Mouse (Mus musculus): Measurements from ENCODE around the gene Sdk1. TPM values are rescaled to one million over a fixed set of nuclear protein-coding genes. Genes with fewer than 3 reads are reported as not detected.

Sdk1 gene
- total and polyA plus RNA-seq, 2 experiments from 2014 or later: 1.5 to 13.6 TPM

DNA sequence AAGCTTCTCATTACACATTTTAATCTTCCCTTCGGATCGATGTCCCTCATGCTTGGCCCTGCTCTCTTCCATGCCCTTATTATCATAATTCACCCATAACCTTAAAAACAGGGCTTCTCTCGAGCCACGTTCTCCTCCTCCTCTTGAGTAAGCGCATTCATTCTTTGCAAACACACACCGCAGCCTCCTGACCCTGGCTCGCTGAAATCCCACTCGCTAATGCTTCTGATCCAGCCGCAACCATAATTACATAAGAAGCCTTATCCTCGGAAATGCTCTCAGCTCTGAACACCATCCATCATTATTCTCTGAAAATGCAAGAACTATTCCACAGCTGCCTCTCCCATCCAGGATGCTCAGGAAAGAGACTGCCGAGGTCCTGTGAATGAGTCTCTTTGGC lies 866.1 kb downstream of the Sdk1 start:
- Histone ChIP-seq H3K4me2 (ENCODE audit: low read depth) (no peak overlapping the region), H3K9ac (no peak overlapping the region), H3K36me3 (ENCODE audit: insufficient read depth) (no peaks in the 10 kb centered on the region), H3K27me3 (ENCODE audit: insufficient read depth, low read length) (no peaks in the 10 kb centered on the region), H3K27ac (ENCODE audit: low read depth, low read length) (no peak overlapping the region), H3K9me3 (ENCODE audit: low read length) (no peaks in the 10 kb centered on the region), H3K4me3 (ENCODE audit: low read depth, low read length) (no peak overlapping the region), H3K4me1 (ENCODE audit: insufficient read depth) (no peaks in the 10 kb centered on the region)
- 63% methylated on average over 11 of the region's 11 CpGs for WGBS
- TF ChIP-seq CTCF (IDR thresholded peaks at IDR 0.05; ENCODE audit: low read depth): no peak
- DNase-seq: no peak
- ATAC-seq: no peak

GRCm38 (mm10) chr5:142111989-142112388 lies 870.7 kb downstream of the Sdk1 start:
- H3K27ac ChIP-seq (ENCODE audit: low read depth, low read length): no peak overlapping the region
- H3K4me2 ChIP-seq (ENCODE audit: low read depth): no peak overlapping the region
- WGBS: 93% methylated on average over 6 of the region's 6 CpGs
- no peak overlapping the region for H3K9ac ChIP-seq
- no peak for TF ChIP-seq CTCF (IDR thresholded peaks at IDR 0.05; ENCODE audit: low read depth)
- H3K4me3 ChIP-seq (ENCODE audit: low read depth, low read length): no peak overlapping the region
- H3K27me3 ChIP-seq (ENCODE audit: insufficient read depth, low read length): no peaks in the 10 kb centered on the region
- H3K36me3 ChIP-seq (ENCODE audit: insufficient read depth): no peaks in the 10 kb centered on the region
- no peaks in the 10 kb centered on the region for H3K9me3 ChIP-seq (ENCODE audit: low read length)
- H3K4me1 ChIP-seq (ENCODE audit: insufficient read depth): no peaks in the 10 kb centered on the region
- DNase-seq (no peak), ATAC-seq (no peak)

DNA sequence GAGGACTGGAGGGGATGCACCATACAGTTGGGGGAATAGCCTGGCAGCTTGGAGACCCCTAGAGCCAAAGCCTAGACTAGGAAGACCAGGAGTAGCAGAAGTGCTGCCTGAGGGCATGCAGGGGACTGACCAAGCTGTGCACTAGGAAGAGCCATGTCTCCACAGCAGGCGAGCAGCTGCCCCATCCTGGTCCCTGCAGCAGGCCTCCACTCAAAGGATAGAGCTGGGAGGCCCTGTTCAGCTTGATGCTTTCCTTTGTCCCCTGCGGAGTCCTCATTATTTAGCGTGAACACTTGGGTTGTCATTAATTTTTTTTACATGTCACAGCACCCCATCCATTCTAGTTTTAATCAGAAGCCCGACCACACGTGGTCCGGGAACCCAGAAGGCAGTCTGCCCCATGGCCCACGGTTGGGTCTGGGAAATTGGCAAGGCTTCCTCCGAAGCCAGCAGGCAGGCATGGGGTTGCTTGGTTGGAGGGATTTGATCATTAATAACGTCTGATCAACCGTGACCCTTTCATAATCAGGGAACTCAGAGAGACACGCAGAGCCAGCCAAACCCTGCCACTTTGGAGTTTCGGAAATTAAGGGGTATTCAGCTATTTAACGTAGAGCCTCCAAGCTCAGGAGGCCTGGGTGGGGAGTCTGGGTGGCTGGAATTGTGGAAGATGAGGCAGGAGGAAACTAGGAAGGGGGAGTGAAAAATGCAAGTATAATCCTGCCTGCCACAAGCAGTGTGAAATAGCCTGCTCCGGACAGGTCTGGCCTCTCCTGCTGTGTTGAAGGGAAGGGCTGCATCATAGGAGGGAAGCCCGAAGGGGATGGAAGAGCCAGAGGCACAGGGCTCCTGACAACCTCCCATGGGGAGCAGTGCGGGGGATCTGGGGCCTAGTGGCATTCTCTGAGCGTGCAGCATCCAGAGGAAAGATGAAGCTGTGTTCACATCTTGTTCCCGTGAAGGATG lies 872.2 kb downstream of the Sdk1 start:
- no peak for TF ChIP-seq CTCF (IDR thresholded peaks at IDR 0.05; ENCODE audit: low read depth)
- no peaks in the 10 kb centered on the region for H3K36me3 ChIP-seq (ENCODE audit: insufficient read depth)
- H3K9me3 ChIP-seq (ENCODE audit: low read length): no peaks in the 10 kb centered on the region
- no peak overlapping the region for H3K27ac ChIP-seq (ENCODE audit: low read depth, low read length)
- H3K4me2 ChIP-seq (ENCODE audit: low read depth): no peak overlapping the region
- H3K4me3 ChIP-seq (ENCODE audit: low read depth, low read length): no peak overlapping the region
- no peaks in the 10 kb centered on the region for H3K27me3 ChIP-seq (ENCODE audit: insufficient read depth, low read length)
- WGBS: 18% methylated on average over 18 of the region's 18 CpGs
- no peak overlapping the region for H3K9ac ChIP-seq
- H3K4me1 ChIP-seq (ENCODE audit: insufficient read depth): no peaks in the 10 kb centered on the region
- DNase-seq (no peak), ATAC-seq (peak; percentile 20; the same call in 1 of the 2 replicates)

- ATAC-seq (no peak), DNase-seq (no peak)
- H3K9ac ChIP-seq: no peak overlapping the region
- H3K9me3 ChIP-seq (ENCODE audit: low read length): no peaks in the 10 kb centered on the region
- 58% methylated on average over 4 of the region's 4 CpGs for WGBS
- H3K27me3 ChIP-seq (ENCODE audit: insufficient read depth, low read length): no peaks in the 10 kb centered on the region
- H3K4me1 ChIP-seq (ENCODE audit: insufficient read depth): no peaks in the 10 kb centered on the region
- TF ChIP-seq CTCF (IDR thresholded peaks at IDR 0.05; ENCODE audit: low read depth): no peak
- H3K4me2 ChIP-seq (ENCODE audit: low read depth): no peak overlapping the region
- H3K27ac ChIP-seq (ENCODE audit: low read depth, low read length): no peak overlapping the region
- H3K36me3 ChIP-seq (ENCODE audit: insufficient read depth): no peaks in the 10 kb centered on the region
- no peak overlapping the region for H3K4me3 ChIP-seq (ENCODE audit: low read depth, low read length)
Measured at GRCm38 (mm10) chr5:142127779-142128178, 886.5 kb downstream of the Sdk1 start.

DNA sequence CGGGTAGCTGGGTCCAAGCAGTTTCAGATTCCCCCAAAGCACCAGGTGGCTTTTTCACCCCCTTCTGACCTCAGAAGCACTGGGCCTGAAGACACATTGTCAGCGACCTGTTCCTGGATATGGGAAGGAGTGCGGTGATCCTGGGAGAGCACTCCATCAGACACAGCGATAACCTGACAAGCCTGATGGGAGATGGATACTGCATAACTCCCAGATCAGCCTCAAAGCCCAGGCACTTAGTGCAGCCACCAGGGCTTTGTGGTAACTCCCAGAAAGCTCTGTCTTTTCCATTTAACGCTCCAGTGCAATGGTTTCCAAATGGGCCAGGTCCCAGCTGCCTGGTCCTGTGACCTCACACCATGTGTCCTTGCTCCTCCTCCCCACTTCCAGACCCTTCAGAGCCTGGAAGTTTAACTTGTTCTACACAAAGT lies 886.9 kb downstream of the Sdk1 start:
- no peak for TF ChIP-seq CTCF (IDR thresholded peaks at IDR 0.05; ENCODE audit: low read depth)
- ATAC-seq: no peak
- no peak overlapping the region for H3K4me3 ChIP-seq (ENCODE audit: low read depth, low read length)
- H3K27me3 ChIP-seq (ENCODE audit: insufficient read depth, low read length): no peaks in the 10 kb centered on the region
- no peak for DNase-seq
- 55% methylated on average over 5 of the region's 5 CpGs for WGBS
- no peaks in the 10 kb centered on the region for H3K36me3 ChIP-seq (ENCODE audit: insufficient read depth)
- H3K4me2 ChIP-seq (ENCODE audit: low read depth): no peak overlapping the region
- no peak overlapping the region for H3K27ac ChIP-seq (ENCODE audit: low read depth, low read length)
- no peaks in the 10 kb centered on the region for H3K4me1 ChIP-seq (ENCODE audit: insufficient read depth)
- no peaks in the 10 kb centered on the region for H3K9me3 ChIP-seq (ENCODE audit: low read length)
- H3K9ac ChIP-seq: no peak overlapping the region

DNA sequence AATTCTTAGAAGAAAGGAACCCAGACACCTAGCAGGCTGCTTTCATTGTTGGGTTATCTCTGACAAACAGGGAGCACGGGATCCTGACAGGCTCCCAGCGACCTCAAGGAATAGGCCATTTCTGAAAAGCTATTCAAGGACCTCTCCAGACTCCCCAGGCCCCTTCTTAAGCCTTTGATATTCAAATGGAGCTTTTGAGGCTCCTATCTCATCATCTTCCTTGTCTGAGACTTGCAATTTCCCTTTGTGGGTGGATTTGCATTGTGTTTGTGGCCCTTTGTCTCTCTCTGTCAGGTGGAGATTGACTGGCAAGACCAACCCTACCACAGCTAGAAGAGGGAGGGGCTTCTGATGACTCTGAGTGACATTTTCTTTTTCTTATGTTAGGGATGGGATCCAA lies 888.7 kb downstream of the Sdk1 start:
- no peak for TF ChIP-seq CTCF (IDR thresholded peaks at IDR 0.05; ENCODE audit: low read depth)
- ATAC-seq: no peak
- H3K4me3 ChIP-seq (ENCODE audit: low read depth, low read length): no peak overlapping the region

DNA sequence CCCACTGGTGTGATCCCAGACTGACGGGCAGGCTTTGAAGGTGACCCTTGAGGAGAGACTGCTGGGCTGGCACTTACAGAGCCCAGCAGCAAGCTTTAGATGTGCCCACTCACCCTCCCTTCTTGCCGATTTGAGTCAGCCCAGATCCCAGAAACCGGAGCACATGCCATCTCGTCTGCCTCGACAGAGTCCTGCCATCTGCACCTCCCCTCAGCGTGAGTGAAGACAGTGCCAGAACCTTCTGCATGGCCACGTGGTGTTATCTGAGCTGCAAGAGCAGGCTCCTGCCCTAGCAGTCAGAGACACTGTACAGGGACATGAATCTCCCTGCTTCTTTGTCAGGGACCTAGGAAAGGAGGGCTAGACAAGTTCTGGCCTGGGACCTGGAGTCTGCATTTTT lies 898.7 kb downstream of the Sdk1 start:
- Histone ChIP-seq H3K36me3 (ENCODE audit: insufficient read depth) (no peaks in the 10 kb centered on the region), H3K4me2 (ENCODE audit: low read depth) (no peak overlapping the region), H3K4me3 (ENCODE audit: low read depth, low read length) (no peak overlapping the region), H3K9me3 (ENCODE audit: low read length) (no peaks in the 10 kb centered on the region), H3K4me1 (ENCODE audit: insufficient read depth) (no peaks in the 10 kb centered on the region), H3K9ac (no peak overlapping the region), H3K27ac (ENCODE audit: low read depth, low read length) (no peak overlapping the region), H3K27me3 (ENCODE audit: insufficient read depth, low read length) (no peaks in the 10 kb centered on the region)
- DNase-seq (peak; percentile 79), ATAC-seq (peak; percentile 93)
- WGBS: 44% methylated on average over 7 of the region's 7 CpGs
- no peak for TF ChIP-seq CTCF (IDR thresholded peaks at IDR 0.05; ENCODE audit: low read depth)

More for the DNA sequence above, 888.7 kb downstream of the Sdk1 start:
- 8% methylated on average over 2 of the region's 2 CpGs for WGBS
- no peak for DNase-seq
- Histone ChIP-seq H3K27ac (ENCODE audit: low read depth, low read length) (no peak overlapping the region), H3K27me3 (ENCODE audit: insufficient read depth, low read length) (no peaks in the 10 kb centered on the region), H3K36me3 (ENCODE audit: insufficient read depth) (no peaks in the 10 kb centered on the region), H3K4me1 (ENCODE audit: insufficient read depth) (no peaks in the 10 kb centered on the region), H3K4me2 (ENCODE audit: low read depth) (no peak overlapping the region), H3K9ac (no peak overlapping the region), H3K9me3 (ENCODE audit: low read length) (no peaks in the 10 kb centered on the region)

All from forebrain, postnatal 0 days (tissue).